Mouse (Mus musculus) hindbrain, postnatal 0 days (tissue): Measurements from ENCODE around the gene Klf1. TPM values are rescaled to one million over a fixed set of nuclear protein-coding genes. Genes with fewer than 3 reads are reported as not detected.

Experiments used
- ATAC-seq: fragments of 200-750 bp; cut with Nextera tagmentation; 2 replicates; pipeline ENCODE4 v1.8.0; 2017; ENCODE audit warnings: mild to moderate bottlenecking, moderate TSS enrichment, moderate library complexity
- DNase-seq: peaks from one replicate; pipeline ENCODE4 v3.0.0-alpha.2; 2015; ENCODE audit warnings: low spot score
- H3K27ac ChIP-seq: fragments of 300-500 bp; sonication (generic); 2 replicates; pipeline ENCODE4 v1.5.1; 2014; ENCODE audit warnings: mild to moderate bottlenecking
- H3K27me3 ChIP-seq: fragments of 300-500 bp; sonication (generic); 2 replicates; pipeline ENCODE4 v1.6.1; 2014; ENCODE audit warnings: low read length, mixed read lengths; ENCODE audit not compliant: insufficient read depth
- H3K36me3 ChIP-seq: fragments of 300-500 bp; sonication (generic); 2 replicates; pipeline ENCODE4 v1.6.1; 2014; ENCODE audit warnings: low read length, mixed read lengths; ENCODE audit not compliant: insufficient read depth
- H3K4me1 ChIP-seq: fragments of 300-500 bp; sonication (generic); 2 replicates; pipeline ENCODE4 v1.6.1; 2014; ENCODE audit warnings: antibody characterized with exemption, low read length, mixed read lengths; ENCODE audit not compliant: insufficient read depth
- H3K4me2 ChIP-seq: fragments of 300-500 bp; sonication (generic); 2 replicates; pipeline ENCODE4 v1.6.1; 2014; ENCODE audit warnings: low read depth, mild to moderate bottlenecking, low read length, moderate library complexity, mixed read lengths
- H3K4me3 ChIP-seq: fragments of 300-500 bp; sonication (generic); 2 replicates; pipeline ENCODE4 v1.5.1; 2014; ENCODE audit warnings: low read length
- H3K9ac ChIP-seq: fragments of 300-500 bp; sonication (generic); replicated peaks from 2 replicates; pipeline ENCODE4 v1.6.1; 2014; ENCODE audit warnings: mild to moderate bottlenecking, low read length, moderate library complexity, mixed read lengths
- H3K9me3 ChIP-seq: fragments of 300-500 bp; sonication (generic); 2 replicates; pipeline ENCODE4 v1.6.1; 2016; ENCODE audit warnings: low read length, mixed read lengths
- CTCF ChIP-seq: IDR thresholded peaks from 2 replicates; pipeline ENCODE4 v1.5.1; 2016; ENCODE audit warnings: antibody characterized with exemption, control low read depth, low read depth
- WGBS: fragments of 180-500 bp; shearing (Covaris S2); extraction: QIAGEN DNeasy Blood & Tissue Kit; methylation state at CpG from one replicate; pipeline ENCODE4 v1.1.7; 2014; 5-methylcytosine and 5-hydroxymethylcytosine counted together
- polyA plus RNA-seq: library from polyadenylated mRNA; unstranded; fragments of >200 nt; fragmentation: Nextera tagmentation; extraction: Ambion mirVana; gene quantifications from 2 replicates; pipeline ENCODE4 v1.2.1, GENCODE M21; 2015
- total RNA-seq: library from RNA; depleted of rRNA; stranded (reverse); fragments of >200 nt; gene quantifications from 2 replicates; pipeline ENCODE4 v1.2.3, GENCODE M21; 2014; rRNA removed

The Klf1 gene
- total RNA-seq (1.2 TPM in 1 of 2 replicates, not detected in the other), polyA plus RNA-seq (0.34 and 0.98 TPM in 2 replicates)

- Histone ChIP-seq H3K36me3 (no peaks in the 10 kb centered on the region), H3K27ac (no peak within 1 kb of the TSS), H3K27me3 (no peaks in the 10 kb centered on the region; the same call in 1 of the 2 replicates), H3K4me3 (peak within 1 kb of the TSS; percentile 46), H3K4me2 (peak within 1 kb of the TSS; percentile 86), H3K9me3 (no peaks in the 10 kb centered on the region), H3K9ac (peak within 1 kb of the TSS; percentile 47), H3K4me1 (0 out of 2 replicates have a peak, but pooled peaks cover 4% of the 10 kb centered on the region)
- DNase-seq (no peak), ATAC-seq (no peak)
- WGBS = 77% methylated on average over 3 of the region's 3 CpGs
- TF ChIP-seq CTCF = no peak
These were observed at the start of gene Klf1 for GRCm38 (mm10) chr8:84901752-84902151. TSS of gene Klf1 (plus strand) at chr8:84901928.

GRCm38 (mm10) chr8:84856434-84856833, 45.3 kb upstream of the Klf1 start:
- Histone ChIP-seq H3K4me3 (peak overlapping the region; percentile 63; the same call in 1 of the 2 replicates), H3K4me2 (no peak overlapping the region), H3K27me3 (no peaks in the 10 kb centered on the region), H3K4me1 (peaks cover 7% of the 10 kb centered on the region), H3K36me3 (peaks cover 9% of the 10 kb centered on the region), H3K9me3 (no peaks in the 10 kb centered on the region), H3K27ac (no peak overlapping the region), H3K9ac (no peak overlapping the region)
- TF ChIP-seq CTCF = no peak
- ATAC-seq (no peak), DNase-seq (no peak)
- WGBS = 93% methylated on average over 3 of the region's 3 CpGs

GRCm38 (mm10) chr8:84856864-84857441, 44.8 kb upstream of the Klf1 start, which contains the start of gene Farsa:
TSS of gene Farsa (plus strand) at chr8:84856989.
- Histone ChIP-seq H3K4me1 (peaks cover 7% of the 10 kb centered on the region), H3K27me3 (no peaks in the 10 kb centered on the region), H3K4me3 (peak within 1 kb of the TSS; percentile 63), H3K9ac (peak within 1 kb of the TSS; percentile 80), H3K27ac (peak within 1 kb of the TSS; percentile 87), H3K36me3 (peaks cover 14% of the 10 kb centered on the region), H3K4me2 (peak within 1 kb of the TSS; percentile 93), H3K9me3 (no peaks in the 10 kb centered on the region)
- peak; percentile 97 for DNase-seq
- ATAC-seq = peak; percentile 95
- WGBS = under 1% methylated on average over 39 of the region's 39 CpGs
- no peak for TF ChIP-seq CTCF

DNA sequence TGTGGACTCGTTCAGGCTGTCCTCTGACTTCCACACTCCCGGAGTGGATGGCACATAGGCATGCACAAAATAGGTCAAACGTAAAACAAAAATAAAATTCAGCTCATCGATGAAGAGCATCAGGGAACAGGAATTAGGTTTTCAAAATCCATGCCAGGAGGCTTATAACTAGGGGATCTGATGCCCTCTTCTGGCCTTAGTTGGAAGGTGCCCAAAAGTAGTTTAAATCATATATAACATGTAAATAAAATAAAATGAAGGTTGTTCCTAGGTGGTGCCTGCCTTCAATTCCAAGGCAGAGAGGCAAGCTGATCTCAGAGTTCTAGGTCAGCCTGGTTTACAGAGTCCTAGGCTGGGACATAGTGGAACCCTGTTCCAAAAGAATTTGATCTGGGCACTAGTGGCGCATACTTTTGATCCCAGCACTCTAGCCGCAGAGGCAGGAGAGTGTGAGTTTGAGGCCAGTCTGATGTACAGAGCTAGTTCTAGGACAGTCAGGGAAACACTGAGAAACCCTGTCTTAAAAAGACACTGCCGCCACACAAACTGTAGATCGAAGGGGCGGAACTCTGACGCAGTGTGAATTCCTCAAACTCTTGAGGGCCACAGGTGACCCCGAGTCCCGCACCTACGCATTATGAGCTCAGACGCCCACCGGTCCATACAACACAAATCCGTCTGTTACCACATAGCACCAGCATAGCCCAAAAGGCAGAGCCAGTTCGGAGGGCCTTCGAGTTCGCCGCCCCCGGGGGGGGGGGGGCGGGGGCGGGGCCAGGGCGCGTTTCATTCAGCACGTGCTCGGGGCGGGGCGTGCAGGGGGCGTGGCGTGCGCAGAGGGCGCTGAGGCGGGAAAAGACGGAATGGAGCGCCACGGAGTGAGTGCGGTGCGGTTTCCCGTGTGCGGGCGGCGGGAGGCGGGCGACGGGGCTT, 30.1 kb upstream of the Klf1 start, which contains the start of gene Syce2:
TSS of gene Syce2 (plus strand) at position 736 of the 933 bp plus-strand sequence.
- H3K27me3 ChIP-seq = no peaks in the 10 kb centered on the region
- H3K4me2 ChIP-seq = peak within 1 kb of the TSS; percentile 75
- DNase-seq (peak; percentile 82), ATAC-seq (peak; percentile 83)
- H3K4me1 ChIP-seq = 0 out of 2 replicates have a peak, but pooled peaks cover 5% of the 10 kb centered on the region
- no peaks in the 10 kb centered on the region for H3K9me3 ChIP-seq
- TF ChIP-seq CTCF = peak; percentile 60
- H3K36me3 ChIP-seq = peaks cover 21% of the 10 kb centered on the region
- 17% methylated on average over 39 of the region's 46 CpGs for WGBS
- peak within 1 kb of the TSS; percentile 48 for H3K9ac ChIP-seq
- H3K27ac ChIP-seq = no peak within 1 kb of the TSS
- peak within 1 kb of the TSS; percentile 39 for H3K4me3 ChIP-seq

GRCm38 (mm10) chr8:84872309-84872965, 29.3 kb upstream of the Klf1 start:
- peak overlapping the region; percentile 39 for H3K4me3 ChIP-seq
- H3K9me3 ChIP-seq = no peaks in the 10 kb centered on the region
- H3K27me3 ChIP-seq = no peaks in the 10 kb centered on the region
- H3K27ac ChIP-seq = no peak overlapping the region
- ATAC-seq (peak; percentile 72), DNase-seq (peak; percentile 33)
- H3K4me1 ChIP-seq = 0 out of 2 replicates have a peak, but pooled peaks cover 5% of the 10 kb centered on the region
- H3K36me3 ChIP-seq = peaks cover 16% of the 10 kb centered on the region
- WGBS = 4% methylated on average over 51 of the region's 54 CpGs
- TF ChIP-seq CTCF = no peak
- peak overlapping the region; percentile 75 for H3K4me2 ChIP-seq
- peak overlapping the region; percentile 48 for H3K9ac ChIP-seq

GRCm38 (mm10) chr8:84873016-84873415, 28.7 kb upstream of the Klf1 start:
- DNase-seq (no peak), ATAC-seq (no peak)
- Histone ChIP-seq H3K4me3 (peak overlapping the region; percentile 39), H3K27ac (no peak overlapping the region), H3K4me1 (0 out of 2 replicates have a peak, but pooled peaks cover 5% of the 10 kb centered on the region), H3K4me2 (peak overlapping the region; percentile 75), H3K36me3 (peaks cover 11% of the 10 kb centered on the region), H3K27me3 (no peaks in the 10 kb centered on the region), H3K9ac (peak overlapping the region; percentile 48; the same call in 1 of the 2 replicates), H3K9me3 (no peaks in the 10 kb centered on the region)
- TF ChIP-seq CTCF = no peak
- WGBS = 77% methylated on average over 4 of the region's 4 CpGs
